ENCODE assay signal across 13 mouse cellular contexts in the genomic region with DNA sequence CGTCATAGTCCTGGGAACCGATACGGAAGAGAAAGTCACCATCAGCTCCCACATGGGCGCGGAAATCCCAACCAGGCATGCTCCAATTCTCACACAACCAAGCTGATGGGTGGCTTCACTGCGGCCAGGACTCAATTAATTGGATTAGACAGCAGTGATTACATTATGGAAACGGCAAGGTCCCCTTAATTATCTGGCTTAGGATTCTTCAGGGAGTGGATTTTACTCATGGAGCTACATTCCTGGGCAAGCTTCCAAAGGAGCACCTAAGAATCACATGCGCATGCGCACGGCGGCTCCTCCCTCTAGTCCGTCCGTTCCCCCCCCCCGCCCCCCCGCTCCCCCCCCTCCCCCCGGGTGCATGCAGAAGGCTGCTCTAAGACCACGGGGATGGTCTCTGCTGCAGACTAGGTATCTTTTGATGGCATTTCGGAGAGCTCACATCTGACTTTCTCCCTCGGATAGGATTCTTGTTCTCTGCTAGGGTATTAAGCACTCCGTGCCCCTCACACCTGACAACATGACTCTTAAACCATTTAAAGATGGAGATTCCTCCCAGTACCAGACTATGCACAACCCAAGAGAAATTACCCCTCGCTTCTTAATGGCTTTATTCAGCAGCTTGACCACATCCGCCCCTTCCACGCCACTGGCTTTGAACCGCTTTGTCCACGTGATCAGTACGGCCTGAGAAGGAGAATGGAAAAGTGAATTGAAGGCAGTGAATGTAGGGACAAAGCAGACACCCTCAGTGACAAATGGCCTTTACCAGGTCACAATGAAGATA. TPM values are rescaled to one million over a fixed set of nuclear protein-coding genes. Genes with fewer than 3 reads are reported as not detected.
A peak's percentile ranks its signal among the peaks of the same experiment; 100 is the strongest.
DNase-seq lines count a peak whose midpoint lies in the region; ATAC-seq and TF ChIP-seq lines count a peak whose summit lies in the region.
"Had no signal": no experiment of that assay in that cellular context is flagged by ENCODE, and none has a peak within 500 bp of the region (broad histone marks: within the 10 kb centered on the region; RNA-seq: fewer than 3 reads in every experiment).

No protein-coding gene starts in this region.

- in situ Hi-C loops in ES-E14 (cut with MboI; ENCODE audit: low sequenced_read_pairs in 2 of 2, unreplicated experiment in 2 of 2) = no loop called here

- H3K27me3 ChIP-seq in heart, postnatal 0 days (ENCODE audit: control insufficient read depth, insufficient read depth, low read length) = no peaks in the 10 kb centered on the region
- H3K27me3 ChIP-seq in neural tube, embryonic 15.5 days (replicated peaks) = no peaks in the 10 kb centered on the region
- H3K27me3 ChIP-seq: embryonic facial prominence, embryonic 13.5 days; heart, embryonic 12.5 days; limb, embryonic 15.5 days had no signal

- peaks cover 76% of the 10 kb centered on the region for H3K36me3 ChIP-seq in heart, postnatal 0 days (replicated peaks; ENCODE audit: control insufficient read depth, insufficient read depth, low read length)
- H3K36me3 ChIP-seq in ES-E14 (ENCODE audit: control insufficient read depth, insufficient read depth, low read length, poor library complexity, severe bottlenecking) = no peaks in the 10 kb centered on the region
- peaks cover 78% of the 10 kb centered on the region for H3K36me3 ChIP-seq in neural tube, embryonic 15.5 days

- H3K9me3 ChIP-seq in heart, postnatal 0 days (replicated peaks; ENCODE audit: control insufficient read depth, low read length) = no peaks in the 10 kb centered on the region
- H3K9me3 ChIP-seq in ES-E14 (ENCODE audit: control insufficient read depth, insufficient read depth, low read depth, low read length) = no peaks in the 10 kb centered on the region
- H3K9me3 ChIP-seq in neural tube, embryonic 15.5 days (replicated peaks) = no peaks in the 10 kb centered on the region
- H3K9me3 ChIP-seq: embryonic facial prominence, embryonic 13.5 days; heart, embryonic 12.5 days; limb, embryonic 15.5 days had no signal

- H3K27ac ChIP-seq in heart, postnatal 0 days (ENCODE audit: low read depth) = no peak overlapping the region
- H3K27ac ChIP-seq in ES-E14 (ENCODE audit: insufficient read depth, low read depth, low read length, poor library complexity, severe bottlenecking) = no peak overlapping the region
- H3K27ac ChIP-seq in neural tube, embryonic 15.5 days (replicated peaks) = no peak overlapping the region
- H3K27ac ChIP-seq: embryonic facial prominence, embryonic 13.5 days; limb, embryonic 15.5 days had no signal

- intact Hi-C loops in heart, postnatal 10 days (cut with DNase I) = no loop called here

- 64% methylated on average over 22 of the region's 26 CpGs for WGBS in heart, postnatal 0 days
- WGBS in neural tube, embryonic 15.5 days = 52% methylated on average over 22 of the region's 26 CpGs

- TF ChIP-seq POLR2A in brain, embryonic 14.5 days (IDR thresholded peaks at IDR 0.05; ENCODE audit: borderline replicate concordance, extremely low read depth, insufficient read depth, insufficient read length, poor library complexity, severe bottlenecking) = no peak

- peak; percentile 42 for DNase-seq in heart, postnatal 0 days (ENCODE audit: low spot score)
- DNase-seq in heart, postnatal 10 days = no peak
- no peak for DNase-seq in ES-E14 (ENCODE audit: low read depth, low spot score)
- peak; percentile 75 for DNase-seq in brain, embryonic 14.5 days (ENCODE audit: low read depth)
- no peak for DNase-seq in layer of hippocampus, adult 9-11 months
- no peak for DNase-seq in kidney, adult 9 months
- DNase-seq in frontal cortex, postnatal 10 days (ENCODE audit: low spot score in 2 of 2) = no peak
- DNase-seq: kidney, adult 11 months; lung, postnatal 14 days had no signal

- H3K4me1 ChIP-seq in heart, postnatal 0 days (ENCODE audit: control insufficient read depth, insufficient read depth) = peaks cover 14% of the 10 kb centered on the region
- peaks cover 0 to 7% of the 10 kb centered on the region in 2 experiments; a peak in 1 of 4 replicates for H3K4me1 ChIP-seq in ES-E14 (ENCODE audit: control insufficient read depth in 2 of 2, insufficient read depth in 2 of 2, low read length in 2 of 2, poor library complexity in 1 of 2)
- peaks cover 4% of the 10 kb centered on the region; the same call in 1 of the 2 replicates for H3K4me1 ChIP-seq in neural tube, embryonic 15.5 days
- H3K4me1 ChIP-seq: embryonic facial prominence, embryonic 13.5 days had no signal

- TF ChIP-seq EP300 in heart, postnatal 0 days (IDR thresholded peaks at IDR 0.05; ENCODE audit: low read depth) = no peak

- ATAC-seq in heart, postnatal 0 days (ENCODE audit: insufficient read depth, low read depth) = no peak
- 0 out of 2 replicates have a peak, but pooled peaks have one; percentile 12 for ATAC-seq in neural tube, embryonic 15.5 days (ENCODE audit: low FRiP score)

- no peak for TF ChIP-seq CTCF in heart, postnatal 0 days (IDR thresholded peaks at IDR 0.05; ENCODE audit: low read depth)
- no peak for TF ChIP-seq CTCF in brain, embryonic 14.5 days (IDR thresholded peaks at IDR 0.05; ENCODE audit: borderline replicate concordance, extremely low read depth, insufficient read depth, insufficient read length)

- no peak overlapping the region for H3K4me2 ChIP-seq in heart, postnatal 0 days (ENCODE audit: low read depth, low read length)
- 0 out of 2 replicates have a peak overlapping the region, but pooled peaks have one; percentile 3 for H3K4me2 ChIP-seq in neural tube, embryonic 15.5 days
- H3K4me2 ChIP-seq: embryonic facial prominence, embryonic 13.5 days; heart, embryonic 12.5 days; limb, embryonic 15.5 days had no signal

- H3K4me3 ChIP-seq in heart, postnatal 0 days (ENCODE audit: low read depth, low read length) = no peak overlapping the region
- H3K4me3 ChIP-seq in ES-E14 (ENCODE audit: insufficient read depth in 1 of 2, low read depth in 1 of 2, low read length in 2 of 2, poor library complexity in 1 of 2, severe bottlenecking in 1 of 2) = peak overlapping the region in 1 of 2 experiments; percentile 6; a peak in 2 of 4 replicates
- H3K4me3 ChIP-seq in neural tube, embryonic 15.5 days (replicated peaks) = no peak overlapping the region
- H3K4me3 ChIP-seq: embryonic facial prominence, embryonic 13.5 days; heart, embryonic 12.5 days; limb, embryonic 15.5 days had no signal

- H3K9ac ChIP-seq in heart, postnatal 0 days (replicated peaks; ENCODE audit: low read depth, low read length) = no peak overlapping the region
- peak overlapping the region; percentile 29; the same call in 1 of the 2 replicates for H3K9ac ChIP-seq in ES-E14 (ENCODE audit: insufficient read depth, low read depth, low read length, poor library complexity, severe bottlenecking)
- H3K9ac ChIP-seq in neural tube, embryonic 15.5 days (replicated peaks) = no peak overlapping the region
- H3K9ac ChIP-seq: embryonic facial prominence, embryonic 13.5 days; heart, embryonic 12.5 days; limb, embryonic 15.5 days had no signal

TF ChIP-seq in ES-E14, 5 proteins besides CTCF, POLR2A, EP300 and RAD21:
- TF ChIP-seq HCFC1 (IDR thresholded peaks at IDR 0.05; ENCODE audit: borderline replicate concordance, insufficient read depth, low read length) = no peak
- no peak for TF ChIP-seq ZC3H11A (IDR thresholded peaks at IDR 0.05; ENCODE audit: borderline replicate concordance, low read depth, low read length)
- TF ChIP-seq ZNF384 (IDR thresholded peaks at IDR 0.05; ENCODE audit: low read depth, low read length) = no peak
- no peak for TF ChIP-seq CHD2 (IDR thresholded peaks at IDR 0.05; ENCODE audit: low read depth, low read length)
- no peak for TF ChIP-seq MAFK (IDR thresholded peaks at IDR 0.05; ENCODE audit: insufficient read depth, low read depth, low read length)

RNA-seq across cellular contexts. Expression of a gene that starts 44.0 kb away (rescaled TPM):
- total RNA-seq in heart, postnatal 0 days (2014; rRNA removed; ENCODE audit: low replicate concordance) = 2.7 TPM in 1 of 2 replicates, not detected in the other
- not detected in 2 replicates for polyA plus RNA-seq in heart, postnatal 0 days (2015; fragmentation: Nextera tagmentation; extraction: Ambion mirVana)
- total RNA-seq in heart, postnatal 10 days (2021) = not detected
- total RNA-seq in ES-E14 (2012; rRNA removed) = 0.18 and 0.26 TPM in 2 replicates
- not detected in 2 replicates for polyA plus RNA-seq in brain, embryonic 14.5 days (2012; rRNA removed)
- 0.13 and 0.20 TPM in 2 replicates for polyA plus RNA-seq in neural tube, embryonic 15.5 days (2015; fragmentation: Nextera tagmentation; extraction: Ambion mirVana)
- polyA plus RNA-seq: embryonic facial prominence, embryonic 13.5 days; heart, embryonic 12.5 days; limb, embryonic 15.5 days had no signal

Comparison
In these comparisons a context has a peak if more than half of its experiments do, and no peak if none do; other contexts are left out.
1. DNase-seq: peak in heart, postnatal 0 days (single experiment) and brain, embryonic 14.5 days (single experiment); none in heart, postnatal 10 days (0 of 2), ES-E14 (single experiment), layer of hippocampus, adult 9-11 months (single experiment), kidney, adult 9 months (single experiment) and frontal cortex, postnatal 10 days (0 of 2).